Mouse (Mus musculus) retina, postnatal 7 days (tissue): Measurements from ENCODE around the gene Magi1.
"Not testable (repeated sequence)": the region's sequence is repeated elsewhere in the genome, so short reads cannot be mapped to it uniquely, and the experiment has no call there.

Source experiments
- DNase-seq: peaks from one replicate; pipeline ENCODE4 v3.0.0-alpha.2; 2012; ENCODE audit warnings: low read depth, low spot score

Gene Magi1

DNA sequence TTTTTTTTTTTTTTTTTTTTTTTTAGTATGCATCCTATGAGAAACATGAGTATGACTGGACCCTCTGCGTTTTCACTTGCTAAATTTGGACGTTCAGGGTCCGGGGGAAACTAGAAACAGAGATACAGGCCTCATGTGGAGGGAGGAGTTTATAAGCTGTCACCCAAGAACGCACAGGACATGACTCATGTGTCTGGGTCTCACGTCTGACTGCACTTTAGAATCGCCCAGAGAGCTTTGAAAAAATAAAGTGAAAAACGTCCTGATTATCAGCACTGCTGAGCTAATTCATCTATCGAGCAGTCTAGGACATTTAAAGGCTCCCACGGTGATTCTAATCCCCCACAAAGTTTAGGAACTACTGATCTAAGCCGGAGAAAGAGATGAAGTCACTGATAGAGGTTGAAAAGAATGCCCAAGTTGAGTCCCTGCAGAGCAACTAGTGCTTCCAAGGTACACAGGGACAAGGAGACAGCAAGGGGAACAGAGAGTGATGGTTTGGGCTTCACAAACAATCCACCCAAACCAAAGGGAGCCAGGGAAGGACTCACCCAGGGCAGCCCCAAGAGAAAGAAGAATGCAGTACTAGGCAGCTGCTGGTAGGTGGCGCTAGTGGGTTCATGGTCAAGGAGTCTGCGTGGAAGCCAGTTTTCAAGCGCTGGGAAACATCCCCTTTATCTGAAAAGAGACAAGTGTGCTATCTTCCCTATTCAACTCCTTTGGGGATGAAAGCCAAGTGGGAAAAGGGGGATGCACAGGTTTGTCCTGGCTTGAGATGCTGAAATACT is 626.3 kb downstream of the Magi1 start:
- peak; percentile 43 for DNase-seq

DNA sequence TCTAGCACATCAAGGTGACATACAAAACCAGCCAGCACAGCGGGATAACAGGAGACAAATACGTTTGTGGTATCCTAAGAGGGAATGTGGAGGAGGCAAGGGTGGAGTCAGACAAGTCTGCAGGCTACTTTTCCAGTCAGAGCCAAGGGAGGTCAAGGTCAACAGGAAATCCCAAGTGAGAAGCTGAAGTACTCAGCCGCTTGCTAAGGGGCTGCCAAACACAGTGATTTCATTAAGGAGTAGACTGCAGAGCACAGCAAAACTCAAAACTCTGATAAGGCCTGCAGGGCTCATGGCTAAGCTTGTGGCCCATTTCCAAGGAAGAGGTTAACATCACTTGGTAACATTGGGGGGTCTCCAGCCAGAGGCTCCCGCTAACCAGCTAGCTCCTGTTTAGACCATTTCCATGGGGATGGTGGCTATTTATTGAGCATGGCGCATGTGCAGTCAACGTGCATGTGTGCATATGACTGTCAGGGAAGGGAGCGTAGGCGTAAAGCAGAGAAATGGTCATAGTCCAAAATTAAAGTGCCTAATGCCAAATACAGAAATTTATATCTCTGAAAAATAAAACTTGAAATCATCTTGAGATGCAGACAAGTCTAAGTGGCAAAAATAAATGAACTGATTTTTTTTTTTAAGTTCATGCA is 635.0 kb downstream of the Magi1 start:
- DNase-seq = no peak

DNA sequence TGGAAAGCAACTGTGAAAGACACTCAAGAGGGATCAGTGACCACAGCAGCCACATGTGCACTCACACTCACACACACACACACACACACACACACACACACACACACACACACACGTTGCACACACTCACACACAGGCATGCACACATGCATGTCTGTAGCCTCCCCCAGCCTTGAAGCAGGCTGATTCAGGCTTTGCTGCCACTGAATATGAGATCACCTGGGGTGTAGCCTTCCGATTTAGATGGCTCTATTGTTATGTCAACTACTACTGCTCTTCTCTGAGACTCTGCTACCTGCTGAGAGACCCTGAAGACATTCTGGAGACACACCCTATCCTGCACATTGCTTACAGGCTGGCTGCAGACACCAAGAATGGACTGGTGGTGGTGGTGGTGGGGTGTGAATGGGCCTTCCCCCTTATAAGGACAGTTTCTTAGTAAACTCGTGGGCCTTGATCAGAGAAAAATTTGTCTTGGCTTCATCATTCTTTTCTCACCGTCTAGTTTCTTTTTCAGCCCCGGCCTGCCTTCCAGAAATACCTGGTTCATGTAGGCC is 653.9 kb downstream of the Magi1 start:
- not testable (repeated sequence) for DNase-seq

- no peak for DNase-seq
Measured at GRCm38 (mm10) chr6:93627200-93627599, 656.5 kb downstream of the Magi1 start.
